Mouse (Mus musculus) hindbrain, embryonic 16.5 days (tissue): ENCODE data around the gene Bloc1s1. TPM values are rescaled to one million over a fixed set of nuclear protein-coding genes. Genes with fewer than 3 reads are reported as not detected.

Experiments
- ATAC-seq: fragments of 200-750 bp; cut with Nextera tagmentation; 2 replicates; pipeline ENCODE4 v1.8.0; 2017; ENCODE audit warnings: moderate TSS enrichment, moderate library complexity
- H3K27ac ChIP-seq: fragments of 300-500 bp; sonication (generic); 2 replicates; pipeline ENCODE4 v1.5.1; 2014; ENCODE audit warnings: low read depth, mild to moderate bottlenecking, control low read depth, low read length, moderate library complexity
- H3K27me3 ChIP-seq: fragments of 300-500 bp; sonication (generic); replicated peaks from 2 replicates; pipeline ENCODE4 v1.6.1; 2014; ENCODE audit warnings: low read length; ENCODE audit not compliant: control insufficient read depth, insufficient read depth
- H3K36me3 ChIP-seq: fragments of 300-500 bp; sonication (generic); 2 replicates; pipeline ENCODE4 v1.6.1; 2014; ENCODE audit warnings: mild to moderate bottlenecking, low read length, moderate library complexity, mixed read lengths; ENCODE audit not compliant: control insufficient read depth, insufficient read depth
- H3K4me1 ChIP-seq: fragments of 300-500 bp; sonication (generic); 2 replicates; pipeline ENCODE4 v1.6.1; 2014; ENCODE audit warnings: low read depth, low read length; ENCODE audit not compliant: control insufficient read depth, insufficient read depth
- H3K4me2 ChIP-seq: fragments of 300-500 bp; sonication (generic); 2 replicates; pipeline ENCODE4 v1.6.1; 2014; ENCODE audit warnings: mild to moderate bottlenecking, low read length, control low read depth, moderate library complexity
- H3K4me3 ChIP-seq: fragments of 300-500 bp; sonication (generic); 2 replicates; pipeline ENCODE4 v1.5.1; 2014; ENCODE audit warnings: mild to moderate bottlenecking, low read length, control low read depth, moderate library complexity
- H3K9ac ChIP-seq: fragments of 300-500 bp; sonication (generic); 2 replicates; pipeline ENCODE4 v1.6.1; 2014; ENCODE audit warnings: low read depth, mild to moderate bottlenecking, control low read depth, low read length, moderate library complexity
- H3K9me3 ChIP-seq: fragments of 300-500 bp; sonication (generic); 2 replicates; pipeline ENCODE4 v1.6.1; 2014; ENCODE audit warnings: mild to moderate bottlenecking, low read length, moderate library complexity; ENCODE audit not compliant: control insufficient read depth
- WGBS: fragments of 180-500 bp; shearing (Covaris S2); extraction: QIAGEN DNeasy Blood & Tissue Kit; methylation state at CpG from one replicate; pipeline ENCODE4 v1.1.7; 2014; 5-methylcytosine and 5-hydroxymethylcytosine counted together
- polyA plus RNA-seq: library from polyadenylated mRNA; unstranded; fragments of >200 nt; fragmentation: Nextera tagmentation; extraction: Ambion mirVana; gene quantifications from 2 replicates; pipeline ENCODE4 v1.2.1, GENCODE M21; 2015

Gene Bloc1s1
- polyA plus RNA-seq, 1 experiment from 2014 or later: 278 TPM

- H3K9ac ChIP-seq: no peak overlapping the region
- no peaks in the 10 kb centered on the region for H3K9me3 ChIP-seq
- peaks cover 13% of the 10 kb centered on the region for H3K27me3 ChIP-seq
- no peak overlapping the region; the same call in 1 of the 2 replicates for H3K4me3 ChIP-seq
- WGBS: 62% methylated on average over 7 of the region's 7 CpGs
- H3K27ac ChIP-seq: no peak overlapping the region
- no peak for ATAC-seq
- H3K4me1 ChIP-seq: peaks cover 3% of the 10 kb centered on the region; the same call in 1 of the 2 replicates
- H3K4me2 ChIP-seq: peak overlapping the region; percentile 83
- no peaks in the 10 kb centered on the region for H3K36me3 ChIP-seq
These were observed 11.4 kb upstream of the Bloc1s1 start for GRCm38 (mm10) chr10:128934997-128935787.

GRCm38 (mm10) chr10:128933976-128934721 lies 10.3 kb upstream of the Bloc1s1 start:
- Histone ChIP-seq H3K9me3 (no peaks in the 10 kb centered on the region), H3K4me2 (peak overlapping the region; percentile 83), H3K27me3 (peaks cover 13% of the 10 kb centered on the region), H3K9ac (peak overlapping the region; percentile 58), H3K4me1 (peaks cover 3% of the 10 kb centered on the region; the same call in 1 of the 2 replicates), H3K36me3 (no peaks in the 10 kb centered on the region), H3K4me3 (peak overlapping the region; percentile 53), H3K27ac (no peak overlapping the region)
- ATAC-seq: peak; percentile 15; the same call in 1 of the 2 replicates
- WGBS: 3% methylated on average over 21 of the region's 21 CpGs

- under 1% methylated on average over 26 of the region's 26 CpGs for WGBS
- no peak within 1 kb of the TSS for H3K27ac ChIP-seq
- ATAC-seq: peak; percentile 78
- H3K36me3 ChIP-seq: no peaks in the 10 kb centered on the region
- peak within 1 kb of the TSS; percentile 83 for H3K4me2 ChIP-seq
- H3K27me3 ChIP-seq: peaks cover 13% of the 10 kb centered on the region
- H3K4me1 ChIP-seq: peaks cover 3% of the 10 kb centered on the region; the same call in 1 of the 2 replicates
- H3K9me3 ChIP-seq: no peaks in the 10 kb centered on the region
- peak within 1 kb of the TSS; percentile 53 for H3K4me3 ChIP-seq
- peak within 1 kb of the TSS; percentile 58 for H3K9ac ChIP-seq
These were observed 9.7 kb upstream of the Bloc1s1 start, which contains the start of gene Itga7 for GRCm38 (mm10) chr10:128933574-128933973. Gene Itga7, plus strand, starts transcription at chr10:128933818.

- Histone ChIP-seq H3K9me3 (no peaks in the 10 kb centered on the region), H3K4me3 (no peak overlapping the region), H3K27ac (no peak overlapping the region), H3K4me1 (peaks cover 7% of the 10 kb centered on the region), H3K4me2 (no peak overlapping the region), H3K36me3 (no peaks in the 10 kb centered on the region), H3K9ac (no peak overlapping the region), H3K27me3 (peaks cover 13% of the 10 kb centered on the region)
- WGBS: 74% methylated on average over 2 of the region's 2 CpGs
- ATAC-seq: no peak
These were observed 7.6 kb upstream of the Bloc1s1 start for GRCm38 (mm10) chr10:128931441-128931840.

- Histone ChIP-seq H3K27ac (no peak overlapping the region), H3K36me3 (no peaks in the 10 kb centered on the region), H3K9me3 (no peaks in the 10 kb centered on the region), H3K4me1 (peaks cover 7% of the 10 kb centered on the region), H3K27me3 (peaks cover 5% of the 10 kb centered on the region; the same call in 1 of the 2 replicates), H3K9ac (no peak overlapping the region), H3K4me3 (no peak overlapping the region), H3K4me2 (no peak overlapping the region)
- WGBS: 61% methylated on average over 7 of the region's 7 CpGs
- peak; percentile 49; the same call in 1 of the 2 replicates for ATAC-seq
These were observed 6.0 kb upstream of the Bloc1s1 start for GRCm38 (mm10) chr10:128929638-128930378.

- Histone ChIP-seq H3K4me2 (no peak overlapping the region), H3K27me3 (no peaks in the 10 kb centered on the region; the same call in 1 of the 2 replicates), H3K9me3 (no peaks in the 10 kb centered on the region), H3K27ac (peak overlapping the region; percentile 48; the same call in 1 of the 2 replicates), H3K4me1 (peaks cover 12% of the 10 kb centered on the region), H3K4me3 (no peak overlapping the region), H3K36me3 (no peaks in the 10 kb centered on the region), H3K9ac (no peak overlapping the region; the same call in 1 of the 2 replicates)
- ATAC-seq: peak; percentile 40; the same call in 1 of the 2 replicates
- 28% methylated on average over 4 of the region's 4 CpGs for WGBS
These were observed 4.5 kb upstream of the Bloc1s1 start for GRCm38 (mm10) chr10:128928356-128928755.

- H3K27ac ChIP-seq: peak overlapping the region; percentile 98
- H3K4me1 ChIP-seq: peaks cover 29% of the 10 kb centered on the region
- H3K4me2 ChIP-seq: peak overlapping the region; percentile 86
- H3K36me3 ChIP-seq: no peaks in the 10 kb centered on the region
- under 1% methylated on average over 38 of the region's 42 CpGs for WGBS
- ATAC-seq: peak; percentile 92
- no peaks in the 10 kb centered on the region for H3K9me3 ChIP-seq
- H3K9ac ChIP-seq: peak overlapping the region; percentile 93
- H3K4me3 ChIP-seq: peak overlapping the region; percentile 86
- no peaks in the 10 kb centered on the region for H3K27me3 ChIP-seq
These were observed 683 bp downstream of the Bloc1s1 start for GRCm38 (mm10) chr10:128923013-128923691.

- Histone ChIP-seq H3K27ac (peak within 1 kb of the TSS; percentile 98), H3K4me1 (peaks cover 28% of the 10 kb centered on the region), H3K36me3 (no peaks in the 10 kb centered on the region), H3K9ac (peak within 1 kb of the TSS; percentile 93), H3K27me3 (no peaks in the 10 kb centered on the region), H3K9me3 (no peaks in the 10 kb centered on the region), H3K4me3 (peak within 1 kb of the TSS; percentile 86), H3K4me2 (peak within 1 kb of the TSS; percentile 86)
- ATAC-seq: no peak
- WGBS: 16% methylated on average over 1 of the region's 1 CpGs
These were observed 1.1 kb downstream of the Bloc1s1 start, which contains the start of gene Rdh5 for GRCm38 (mm10) chr10:128922822-128923012. Gene Rdh5, minus strand, starts transcription at chr10:128922888.
